In genomic region chr15:86101585-86101984, GRCm38 (mm10) we compare ENCODE assay signal across 13 mouse cellular contexts.
"Had no signal": no experiment of that assay in that cellular context is flagged by ENCODE, and none has a peak within 500 bp of the region (broad histone marks: within the 10 kb centered on the region; RNA-seq: fewer than 3 reads in every experiment).

No protein-coding gene starts in this region.

- ATAC-seq: intestine, postnatal 0 days had no signal

- H3K9me3 ChIP-seq: limb, embryonic 10.5 days; limb, embryonic 13.5 days had no signal

- H3K4me1 ChIP-seq: limb, embryonic 13.5 days had no signal

- H3K27ac ChIP-seq: limb, embryonic 10.5 days; limb, embryonic 13.5 days had no signal

- H3K27me3 ChIP-seq: limb, embryonic 13.5 days had no signal

- DNase-seq: kidney, adult 2 months; kidney, postnatal 10 days; kidney, postnatal 36 days; lung, adult 2 months; lung, postnatal 14 days; lung, postnatal 4 days; midbrain, embryonic 14.5 days; thymus, adult 18-20 months; thymus, postnatal 36 days had no signal

- H3K9ac ChIP-seq: limb, embryonic 13.5 days had no signal

- H3K4me3 ChIP-seq: limb, embryonic 10.5 days; limb, embryonic 13.5 days had no signal

- H3K4me2 ChIP-seq: limb, embryonic 13.5 days; midbrain, embryonic 11.5 days had no signal
